Mouse (Mus musculus) stomach, embryonic 15.5 days (tissue): ENCODE results near the gene Med12. TPM values are rescaled to one million over a fixed set of nuclear protein-coding genes. Genes with fewer than 3 reads are reported as not detected.
"Not testable (repeated sequence)": the region's sequence is repeated elsewhere in the genome, so short reads cannot be mapped to it uniquely, and the experiment has no call there.

Experiments
- ATAC-seq: fragments of 200-750 bp; cut with Nextera tagmentation; 2 replicates; pipeline ENCODE4 v1.8.0; 2017; ENCODE audit warnings: low read depth, moderate number of reproducible peaks, moderate TSS enrichment; ENCODE audit not compliant: insufficient read depth, low FRiP score
- H3K27ac ChIP-seq: fragments of 300-500 bp; sonication (generic); 2 replicates; pipeline ENCODE4 v1.5.1; 2015; ENCODE audit warnings: mild to moderate bottlenecking, inconsistent platforms
- H3K27me3 ChIP-seq: fragments of 300-500 bp; sonication (generic); replicated peaks from 2 replicates; pipeline ENCODE4 v1.6.1; 2015; ENCODE audit warnings: inconsistent platforms
- H3K36me3 ChIP-seq: fragments of 300-500 bp; sonication (generic); 2 replicates; pipeline ENCODE4 v1.6.1; 2015; ENCODE audit warnings: inconsistent platforms
- H3K4me1 ChIP-seq: fragments of 300-500 bp; sonication (generic); 2 replicates; pipeline ENCODE4 v1.6.1; 2015; ENCODE audit warnings: inconsistent platforms
- H3K4me2 ChIP-seq: fragments of 300-500 bp; sonication (generic); 2 replicates; pipeline ENCODE4 v1.6.1; 2015; ENCODE audit warnings: mild to moderate bottlenecking, inconsistent platforms
- H3K4me3 ChIP-seq: fragments of 300-500 bp; sonication (generic); replicated peaks from 2 replicates; pipeline ENCODE4 v1.5.1; 2015; ENCODE audit warnings: inconsistent platforms
- H3K9ac ChIP-seq: fragments of 300-500 bp; sonication (generic); 2 replicates; pipeline ENCODE4 v1.6.1; 2015; ENCODE audit warnings: inconsistent platforms
- H3K9me3 ChIP-seq: fragments of 300-500 bp; sonication (generic); 2 replicates; pipeline ENCODE4 v1.6.1; 2016; ENCODE audit warnings: inconsistent platforms
- WGBS: fragments of 180-500 bp; shearing (Covaris S2); methylation state at CpG from one replicate; pipeline ENCODE4 v1.1.7; 2015; 5-methylcytosine and 5-hydroxymethylcytosine counted together
- polyA plus RNA-seq: library from polyadenylated mRNA; unstranded; fragments of >200 nt; fragmentation: Nextera tagmentation; extraction: Ambion mirVana; gene quantifications from 2 replicates; pipeline ENCODE4 v1.2.1, GENCODE M21; 2015

Gene Med12
- polyA plus RNA-seq, 1 experiment from 2014 or later = 23.7 TPM

DNA sequence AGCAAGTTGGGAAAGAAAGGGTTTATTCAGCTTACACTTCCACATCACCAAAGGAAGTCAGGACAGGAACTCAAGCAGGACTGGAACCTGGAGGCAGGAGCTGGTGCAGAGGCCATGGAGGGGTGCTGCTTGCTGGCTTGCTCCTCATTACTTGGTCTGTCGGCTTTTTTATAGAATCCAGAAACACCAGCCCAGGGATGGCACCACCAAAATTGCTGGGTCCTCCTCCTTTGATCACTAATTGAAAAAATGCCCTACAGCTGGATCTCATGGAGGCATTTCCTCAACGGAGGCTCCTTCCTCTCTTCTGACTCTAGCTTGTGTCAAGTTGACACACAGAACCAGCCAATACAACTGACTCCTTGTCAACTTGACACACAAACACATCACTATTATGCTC is 69.0 kb downstream of the Med12 start:
- not testable (repeated sequence) for H3K4me3 ChIP-seq, H3K4me2 ChIP-seq, H3K36me3 ChIP-seq, H3K9ac ChIP-seq, H3K4me1 ChIP-seq, H3K9me3 ChIP-seq, ATAC-seq, H3K27ac ChIP-seq, H3K27me3 ChIP-seq
- 63% methylated on average over 2 of the region's 2 CpGs for WGBS

DNA sequence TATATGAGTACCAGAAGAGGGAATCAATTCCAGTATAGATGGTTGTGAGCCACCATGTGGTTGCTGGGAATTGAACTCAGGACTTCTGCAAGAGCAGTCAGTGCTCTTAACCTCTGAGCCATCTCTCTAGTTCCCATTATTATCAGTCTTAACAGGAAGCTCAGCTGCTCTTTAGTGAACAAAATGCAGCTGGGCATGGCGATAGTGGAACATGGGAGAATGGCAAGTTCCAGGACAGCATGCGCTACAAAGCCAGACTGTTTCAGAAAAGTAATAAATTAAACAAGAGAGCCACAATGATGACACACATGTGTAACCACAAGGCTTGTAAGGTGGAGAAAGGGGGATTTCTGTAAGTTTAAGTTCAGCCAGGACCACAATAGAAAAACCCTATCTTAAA is 71.6 kb downstream of the Med12 start:
- no peak overlapping the region for H3K4me2 ChIP-seq
- no peak overlapping the region for H3K9ac ChIP-seq
- no peaks in the 10 kb centered on the region for H3K27me3 ChIP-seq
- H3K9me3 ChIP-seq = no peaks in the 10 kb centered on the region
- 84% methylated on average over 2 of the region's 2 CpGs for WGBS
- no peaks in the 10 kb centered on the region for H3K36me3 ChIP-seq
- no peak overlapping the region for H3K27ac ChIP-seq
- no peaks in the 10 kb centered on the region for H3K4me1 ChIP-seq
- H3K4me3 ChIP-seq = no peak overlapping the region
- no peak for ATAC-seq

GRCm38 (mm10) chrX:101346475-101346874 is 72.6 kb downstream of the Med12 start:
- H3K27me3 ChIP-seq = no peaks in the 10 kb centered on the region
- 58% methylated on average over 4 of the region's 4 CpGs for WGBS
- no peak for ATAC-seq

More at GRCm38 (mm10) chrX:101346475-101346874, 72.6 kb downstream of the Med12 start:
- Histone ChIP-seq H3K4me3 (no peak overlapping the region), H3K4me1 (no peaks in the 10 kb centered on the region), H3K9ac (no peak overlapping the region), H3K9me3 (no peaks in the 10 kb centered on the region), H3K4me2 (no peak overlapping the region), H3K27ac (no peak overlapping the region), H3K36me3 (no peaks in the 10 kb centered on the region)

Other genes starting within 250 kb of the Med12 start
- gene Tex11, start 214.4 kb upstream of the Med12 start, polyA plus RNA-seq = 0.13 and 0.14 TPM in 2 replicates
- 2.7 and 2.8 TPM in 2 replicates for gene Slc7a3, start 188.0 kb upstream of the Med12 start, polyA plus RNA-seq
- 47.7 and 51.8 TPM in 2 replicates for gene Snx12, start 51.5 kb upstream of the Med12 start, polyA plus RNA-seq
- gene Foxo4, start 19.5 kb upstream of the Med12 start, polyA plus RNA-seq = 2.1 TPM in 2 replicates
- gene Gm614, start 10.0 kb upstream of the Med12 start, polyA plus RNA-seq = not detected in 2 replicates
- gene Il2rg, start 5.8 kb upstream of the Med12 start, polyA plus RNA-seq = 13.5 and 13.9 TPM in 2 replicates
- not detected in 2 replicates for gene Gm20489, start 5.0 kb upstream of the Med12 start, polyA plus RNA-seq
- gene Nlgn3, start 25.1 kb downstream of the Med12 start, polyA plus RNA-seq = 4.7 and 5.6 TPM in 2 replicates
- 29.2 and 32.0 TPM in 2 replicates for gene Gjb1, start 102.3 kb downstream of the Med12 start, polyA plus RNA-seq
- gene Zmym3, start 146.8 kb downstream of the Med12 start, polyA plus RNA-seq = 24.8 and 26.8 TPM in 2 replicates
- gene Nono, start 155.3 kb downstream of the Med12 start, polyA plus RNA-seq = 325 and 355 TPM in 2 replicates
- 1.8 and 4.2 TPM in 2 replicates for gene Itgb1bp2, start 175.1 kb downstream of the Med12 start, polyA plus RNA-seq